Mouse (Mus musculus) liver, embryonic 13.5 days (tissue): ENCODE measurements around the gene Plekhg6. TPM values are rescaled to one million over a fixed set of nuclear protein-coding genes. Genes with fewer than 3 reads are reported as not detected.
A peak's percentile ranks its signal among the peaks of the same experiment; 100 is the strongest.

Source experiments
- ATAC-seq: fragments of 200-750 bp; cut with Nextera tagmentation; 2 replicates; pipeline ENCODE4 v1.8.0; 2017; ENCODE audit warnings: low read depth, mild to moderate bottlenecking, moderate number of reproducible peaks, moderate library complexity
- DNase-seq: peaks from one replicate; pipeline ENCODE4 v3.0.0; 2022
- H3K27ac ChIP-seq: fragments of 300-500 bp; sonication (generic); 2 replicates; pipeline ENCODE4 v1.5.1; 2015; ENCODE audit warnings: moderate library complexity, mild to moderate bottlenecking, inconsistent platforms
- H3K27me3 ChIP-seq: fragments of 300-500 bp; sonication (generic); 2 replicates; pipeline ENCODE4 v1.6.1; 2015; ENCODE audit warnings: mild to moderate bottlenecking, inconsistent platforms
- H3K36me3 ChIP-seq: fragments of 300-500 bp; sonication (generic); 2 replicates; pipeline ENCODE4 v1.6.1; 2015; ENCODE audit warnings: mild to moderate bottlenecking, inconsistent platforms
- H3K4me1 ChIP-seq: fragments of 300-500 bp; sonication (generic); replicated peaks from 2 replicates; pipeline ENCODE4 v1.6.1; 2015; ENCODE audit warnings: inconsistent platforms
- H3K4me2 ChIP-seq: fragments of 300-500 bp; sonication (generic); 2 replicates; pipeline ENCODE4 v1.6.1; 2015; ENCODE audit warnings: inconsistent platforms, mild to moderate bottlenecking, moderate library complexity
- H3K4me3 ChIP-seq: fragments of 300-500 bp; sonication (generic); replicated peaks from 2 replicates; pipeline ENCODE4 v1.5.1; 2015; ENCODE audit warnings: mild to moderate bottlenecking, inconsistent platforms
- H3K9ac ChIP-seq: fragments of 300-500 bp; sonication (generic); 2 replicates; pipeline ENCODE4 v1.6.1; 2015; ENCODE audit warnings: mild to moderate bottlenecking, inconsistent platforms
- H3K9me3 ChIP-seq: fragments of 300-500 bp; sonication (generic); replicated peaks from 2 replicates; pipeline ENCODE4 v1.6.1; 2016; ENCODE audit warnings: inconsistent platforms
- WGBS: fragments of 180-500 bp; shearing (Covaris S2); methylation state at CpG from one replicate; pipeline ENCODE4 v1.1.7; 2015; ENCODE audit not compliant: insufficient replicate concordance; 5-methylcytosine and 5-hydroxymethylcytosine counted together
- polyA plus RNA-seq: library from polyadenylated mRNA; unstranded; fragments of >200 nt; fragmentation: Nextera tagmentation; extraction: Ambion mirVana; gene quantifications from 2 replicates; pipeline ENCODE4 v1.2.1, GENCODE M21; 2015

Gene Plekhg6
- polyA plus RNA-seq, 1 experiment from 2014 or later: 0.31 TPM

DNA sequence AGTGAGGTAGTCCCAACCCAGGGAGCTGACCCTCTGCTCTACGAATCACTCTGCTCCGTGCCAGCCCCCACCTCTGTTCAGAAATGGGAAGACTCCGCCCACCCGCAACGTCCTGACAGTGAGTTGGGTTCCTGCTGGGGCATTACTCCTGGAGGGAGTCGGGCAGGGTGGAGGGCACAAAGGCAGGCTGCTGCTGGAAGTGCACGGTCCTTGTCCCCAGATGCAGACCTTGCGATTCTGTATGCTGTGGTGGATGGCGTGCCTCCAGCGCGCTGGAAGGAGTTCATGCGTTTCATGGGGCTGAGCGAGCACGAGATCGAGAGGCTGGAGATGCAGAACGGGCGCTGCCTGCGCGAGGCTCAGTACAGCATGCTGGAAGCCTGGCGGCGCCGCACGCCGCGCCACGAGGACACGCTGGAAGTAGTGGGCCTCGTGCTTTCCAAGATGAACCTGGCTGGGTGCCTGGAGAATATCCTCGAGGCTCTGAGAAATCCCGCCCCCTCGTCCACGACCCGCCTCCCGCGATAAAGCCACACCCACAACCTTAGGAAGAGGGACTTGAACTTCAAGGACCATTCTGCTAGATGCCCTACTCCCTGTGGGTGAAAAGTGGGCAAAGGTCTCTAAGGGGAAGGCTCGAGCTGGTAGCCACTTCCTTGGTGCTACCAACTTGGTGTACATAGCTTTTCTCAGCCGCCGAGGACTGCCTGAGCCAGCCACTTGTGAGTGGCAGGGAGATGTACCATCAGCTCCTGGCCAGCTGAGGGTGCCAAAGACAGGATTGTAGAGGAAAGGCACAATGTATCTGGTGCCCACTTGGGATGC, 18.9 kb downstream of the Plekhg6 start:
- no peak overlapping the region for H3K9ac ChIP-seq
- H3K4me2 ChIP-seq: no peak overlapping the region
- ATAC-seq: no peak
- WGBS: 73% methylated on average over 38 of the region's 38 CpGs
- no peak overlapping the region for H3K4me3 ChIP-seq
- H3K9me3 ChIP-seq: no peaks in the 10 kb centered on the region
- DNase-seq: no peak
- H3K27me3 ChIP-seq: 0 out of 2 replicates have a peak, but pooled peaks cover 7% of the 10 kb centered on the region
- H3K4me1 ChIP-seq: peaks cover 25% of the 10 kb centered on the region
- H3K36me3 ChIP-seq: peaks cover 51% of the 10 kb centered on the region
- H3K27ac ChIP-seq: no peak overlapping the region

- Histone ChIP-seq H3K9me3 (no peaks in the 10 kb centered on the region), H3K4me1 (peaks cover 30% of the 10 kb centered on the region), H3K27ac (no peak overlapping the region), H3K4me3 (no peak overlapping the region), H3K36me3 (peaks cover 51% of the 10 kb centered on the region), H3K9ac (no peak overlapping the region), H3K27me3 (0 out of 2 replicates have a peak, but pooled peaks cover 7% of the 10 kb centered on the region), H3K4me2 (no peak overlapping the region)
- ATAC-seq: no peak
- WGBS: 75% methylated on average over 9 of the region's 9 CpGs
- no peak for DNase-seq
These were observed 19.7 kb downstream of the Plekhg6 start for GRCm38 (mm10) chr6:125360846-125361245.

- Histone ChIP-seq H3K27ac (no peak overlapping the region), H3K9me3 (no peaks in the 10 kb centered on the region), H3K9ac (no peak overlapping the region), H3K4me2 (no peak overlapping the region), H3K27me3 (0 out of 2 replicates have a peak, but pooled peaks cover 7% of the 10 kb centered on the region), H3K4me1 (peaks cover 38% of the 10 kb centered on the region), H3K4me3 (no peak overlapping the region), H3K36me3 (peaks cover 51% of the 10 kb centered on the region)
- ATAC-seq (0 out of 2 replicates have a peak, but pooled peaks have one; percentile 30), DNase-seq (no peak)
- WGBS: 46% methylated on average over 9 of the region's 9 CpGs
These were observed 20.6 kb downstream of the Plekhg6 start for GRCm38 (mm10) chr6:125359999-125360398.

GRCm38 (mm10) chr6:125357334-125357733, 23.3 kb downstream of the Plekhg6 start:
- WGBS: 77% methylated on average over 15 of the region's 15 CpGs
- Histone ChIP-seq H3K36me3 (peaks cover 49% of the 10 kb centered on the region), H3K9ac (no peak overlapping the region), H3K4me2 (no peak overlapping the region), H3K4me3 (no peak overlapping the region), H3K27me3 (no peaks in the 10 kb centered on the region), H3K27ac (no peak overlapping the region), H3K9me3 (no peaks in the 10 kb centered on the region), H3K4me1 (peaks cover 45% of the 10 kb centered on the region)
- no peak for ATAC-seq
- DNase-seq: no peak

GRCm38 (mm10) chr6:125356264-125356663, 24.3 kb downstream of the Plekhg6 start:
- Histone ChIP-seq H3K4me1 (peaks cover 56% of the 10 kb centered on the region), H3K27ac (no peak overlapping the region), H3K27me3 (no peaks in the 10 kb centered on the region), H3K4me3 (no peak overlapping the region), H3K36me3 (peaks cover 38% of the 10 kb centered on the region), H3K9ac (no peak overlapping the region), H3K9me3 (no peaks in the 10 kb centered on the region), H3K4me2 (no peak overlapping the region)
- ATAC-seq: no peak
- DNase-seq: no peak
- WGBS: 59% methylated on average over 8 of the region's 8 CpGs

DNA sequence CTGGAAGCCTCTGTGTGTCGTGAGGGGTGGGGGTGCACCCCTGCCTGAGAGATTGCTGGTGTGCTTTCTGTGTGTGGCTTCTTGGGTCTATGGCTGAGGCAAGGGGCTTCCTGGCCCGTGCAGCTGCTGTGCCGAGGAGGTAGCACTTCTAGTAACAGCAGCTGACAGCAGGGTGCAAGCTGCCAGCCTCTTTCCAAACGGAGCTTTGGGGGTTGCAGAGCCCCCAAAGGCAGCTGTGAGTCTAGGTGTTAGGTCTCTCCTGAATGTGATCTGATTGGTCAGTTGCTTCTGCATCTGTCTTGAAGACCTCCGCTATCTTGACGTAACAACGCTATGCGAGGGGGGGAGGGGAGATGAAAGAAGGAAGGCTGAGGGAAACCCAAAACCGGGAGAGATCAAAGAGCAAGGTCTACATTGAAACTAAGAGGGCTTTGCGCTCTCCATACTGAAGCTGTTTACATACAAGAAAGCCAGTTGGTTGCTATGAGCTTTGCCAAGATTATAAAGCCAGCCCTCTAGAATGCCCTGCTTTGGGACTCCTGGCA, 25.3 kb downstream of the Plekhg6 start:
- H3K27ac ChIP-seq: 0 out of 2 replicates have a peak overlapping the region, but pooled peaks have one; percentile 2
- no peak for DNase-seq
- H3K36me3 ChIP-seq: peaks cover 28% of the 10 kb centered on the region
- no peaks in the 10 kb centered on the region for H3K9me3 ChIP-seq
- H3K4me3 ChIP-seq: no peak overlapping the region
- peak overlapping the region; percentile 43 for H3K4me2 ChIP-seq
- ATAC-seq: no peak
- 9% methylated on average over 10 of the region's 10 CpGs for WGBS
- peaks cover 62% of the 10 kb centered on the region for H3K4me1 ChIP-seq
- H3K27me3 ChIP-seq: no peaks in the 10 kb centered on the region
- H3K9ac ChIP-seq: no peak overlapping the region

DNA sequence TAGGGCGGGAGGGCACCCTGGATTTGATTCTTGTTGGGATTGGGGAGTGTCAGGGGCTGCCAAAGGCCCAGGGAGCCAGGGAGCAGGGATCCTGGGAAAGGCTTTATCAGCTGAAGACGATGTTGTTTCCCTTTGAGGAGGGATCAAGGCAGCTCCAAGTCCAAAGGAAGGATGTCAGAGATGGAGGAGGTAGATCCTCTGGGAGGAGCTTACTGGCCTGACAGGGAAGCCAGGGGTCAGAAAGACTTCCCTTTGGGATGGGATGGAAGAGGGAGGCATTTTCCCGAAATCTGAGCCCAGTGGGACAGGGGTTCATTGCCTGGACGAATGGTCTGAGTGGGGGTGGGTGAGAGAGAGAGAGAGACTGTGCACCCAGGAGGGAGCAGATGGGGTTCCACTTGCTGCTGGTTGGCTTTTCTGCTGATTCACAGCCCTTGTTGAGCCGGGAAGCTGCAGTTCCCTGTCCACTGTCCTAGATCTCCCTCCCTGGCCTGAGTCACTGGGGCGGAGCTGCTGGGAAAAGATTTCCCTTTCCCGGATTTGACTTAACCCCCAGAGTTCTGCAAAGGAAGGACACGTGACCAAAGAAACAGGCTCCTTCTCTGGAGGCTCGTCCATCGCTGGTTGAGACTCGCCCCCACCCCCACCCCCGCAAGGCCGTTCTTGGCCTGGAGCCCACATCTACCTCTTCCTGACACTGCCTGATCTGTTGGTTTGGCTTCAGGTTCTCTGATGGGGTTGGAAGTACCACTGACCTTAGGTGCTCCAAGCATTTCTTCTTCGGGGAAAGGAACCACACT, 26.0 kb downstream of the Plekhg6 start:
- Histone ChIP-seq H3K4me3 (no peak overlapping the region), H3K36me3 (peaks cover 26% of the 10 kb centered on the region), H3K27me3 (no peaks in the 10 kb centered on the region), H3K4me1 (peaks cover 61% of the 10 kb centered on the region), H3K9ac (no peak overlapping the region), H3K9me3 (no peaks in the 10 kb centered on the region), H3K27ac (peak overlapping the region; percentile 53), H3K4me2 (peak overlapping the region; percentile 43)
- WGBS: 7% methylated on average over 14 of the region's 14 CpGs
- DNase-seq (no peak), ATAC-seq (no peak; the same call in 1 of the 2 replicates)

DNA sequence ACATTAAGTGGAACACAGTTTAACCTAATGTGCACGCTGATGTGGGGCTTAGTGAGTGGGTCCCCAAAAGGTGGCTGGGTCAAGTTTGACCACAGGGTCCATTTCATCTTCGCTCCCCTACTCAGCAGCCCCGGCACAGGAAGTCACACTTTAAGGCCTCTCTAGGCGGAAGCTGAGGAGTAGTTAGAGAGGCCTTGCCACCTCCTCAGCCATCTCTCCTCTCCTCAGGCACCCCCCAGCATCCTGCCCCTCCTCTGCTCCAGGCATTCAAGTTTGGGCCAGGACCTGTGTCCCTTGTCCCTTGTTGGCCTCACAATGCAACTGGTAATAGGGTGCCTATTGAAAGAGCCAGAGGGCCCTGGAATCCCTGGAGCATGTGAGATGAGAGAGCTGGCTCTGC, 26.9 kb downstream of the Plekhg6 start:
- Histone ChIP-seq H3K9me3 (no peaks in the 10 kb centered on the region), H3K4me2 (peak overlapping the region; percentile 43), H3K9ac (no peak overlapping the region), H3K36me3 (peaks cover 17% of the 10 kb centered on the region), H3K27ac (peak overlapping the region; percentile 53; the same call in 1 of the 2 replicates), H3K27me3 (no peaks in the 10 kb centered on the region), H3K4me3 (no peak overlapping the region), H3K4me1 (peaks cover 70% of the 10 kb centered on the region)
- WGBS: 24% methylated on average over 4 of the region's 4 CpGs
- ATAC-seq: no peak
- DNase-seq: no peak

DNA sequence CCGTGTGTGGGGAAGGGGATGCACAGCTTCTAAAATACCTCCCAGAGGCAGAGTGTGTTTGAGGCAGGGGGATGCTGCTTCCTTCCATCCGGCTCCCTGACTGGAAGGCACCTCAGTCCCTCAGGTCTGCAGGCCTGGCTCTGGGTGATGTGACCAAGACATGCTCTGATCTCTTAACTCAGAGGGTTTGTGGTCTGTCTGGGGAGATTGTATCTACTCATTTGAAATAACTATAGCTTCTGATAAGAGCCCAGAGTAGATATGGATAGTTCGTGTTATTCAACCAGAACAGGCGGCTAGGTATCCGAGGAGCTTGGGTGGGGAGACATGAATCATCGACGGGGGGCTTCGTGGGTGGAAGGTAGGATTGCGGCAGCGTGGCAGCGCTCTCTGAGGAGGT, 27.4 kb downstream of the Plekhg6 start:
- no peak overlapping the region for H3K9ac ChIP-seq
- peaks cover 74% of the 10 kb centered on the region for H3K4me1 ChIP-seq
- WGBS: 24% methylated on average over 11 of the region's 11 CpGs

GRCm38 (mm10) chr6:125352811-125353210, 27.8 kb downstream of the Plekhg6 start:
- WGBS: 43% methylated on average over 4 of the region's 4 CpGs
- peaks cover 75% of the 10 kb centered on the region for H3K4me1 ChIP-seq
- no peaks in the 10 kb centered on the region for H3K27me3 ChIP-seq
- H3K9ac ChIP-seq: no peak overlapping the region
- DNase-seq (no peak), ATAC-seq (no peak)
- no peak overlapping the region for H3K4me3 ChIP-seq
- peak overlapping the region; percentile 43 for H3K4me2 ChIP-seq
- peaks cover 9% of the 10 kb centered on the region for H3K36me3 ChIP-seq
- no peaks in the 10 kb centered on the region for H3K9me3 ChIP-seq
- no peak overlapping the region for H3K27ac ChIP-seq

More for the DNA sequence above, 27.4 kb downstream of the Plekhg6 start:
- Histone ChIP-seq H3K27ac (no peak overlapping the region), H3K36me3 (peaks cover 13% of the 10 kb centered on the region), H3K9me3 (no peaks in the 10 kb centered on the region), H3K27me3 (no peaks in the 10 kb centered on the region), H3K4me3 (no peak overlapping the region), H3K4me2 (peak overlapping the region; percentile 43)
- no peak for ATAC-seq
- DNase-seq: no peak

DNA sequence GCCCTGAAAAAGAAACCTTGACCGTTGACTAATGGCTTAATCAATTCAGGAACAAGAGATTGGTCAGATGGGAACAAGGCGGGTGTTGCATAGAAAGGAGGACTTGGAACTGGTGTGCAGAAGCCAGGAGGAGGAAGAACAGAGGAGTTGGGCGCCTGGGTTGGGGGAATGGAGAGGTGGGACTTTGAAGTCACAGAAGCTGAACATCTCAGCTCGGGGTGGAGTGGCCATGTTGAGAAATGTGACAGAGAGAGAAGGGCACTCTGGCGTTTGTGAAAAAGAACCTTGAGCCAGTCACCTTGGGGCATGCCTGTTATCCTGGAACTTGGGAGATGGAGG, 28.6 kb downstream of the Plekhg6 start:
- WGBS: 34% methylated on average over 5 of the region's 5 CpGs
- H3K27me3 ChIP-seq: no peaks in the 10 kb centered on the region
- no peak for DNase-seq
- H3K9me3 ChIP-seq: no peaks in the 10 kb centered on the region
- ATAC-seq: no peak
- H3K36me3 ChIP-seq: peaks cover under 1% of the 10 kb centered on the region
- no peak overlapping the region; the same call in 1 of the 2 replicates for H3K27ac ChIP-seq
- peak overlapping the region; percentile 69 for H3K4me2 ChIP-seq
- H3K4me1 ChIP-seq: peaks cover 75% of the 10 kb centered on the region
- H3K9ac ChIP-seq: no peak overlapping the region
- peak overlapping the region; percentile 65; the same call in 1 of the 2 replicates for H3K4me3 ChIP-seq
